Mouse (Mus musculus): ENCODE measurements at regions not wholly inside any gene's neighbourhood (a gene's known extent, or its start where the extent isn't known, plus 50 kb on each side); places are given as distances from the start of the nearest gene placed in this dataset.
A peak's percentile ranks its signal among the peaks of the same experiment; 100 is the strongest.

DNA sequence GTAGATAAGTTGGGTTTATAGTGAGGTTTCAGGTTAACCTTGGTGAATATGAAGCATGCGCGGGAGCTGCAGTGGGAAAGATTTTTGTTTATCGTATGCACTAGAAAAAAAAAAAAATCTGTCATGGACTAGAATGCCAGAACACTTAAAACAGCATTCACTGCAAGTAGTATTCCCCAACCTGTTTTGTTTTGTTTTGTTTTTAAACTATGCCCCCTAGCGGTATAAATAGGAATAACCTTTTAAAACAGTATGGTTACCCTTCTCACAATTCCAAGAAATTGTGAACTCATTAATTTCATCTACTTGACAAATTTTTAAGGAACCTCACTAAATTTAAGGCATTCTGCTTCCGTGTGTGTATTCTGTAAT is 1103.2 kb upstream of the 2610301B20Rik start:
- ATAC-seq (ENCODE audit: low FRiP score, low TSS enrichment): peak; percentile 51
- 2% methylated on average over 5 of the region's 5 CpGs for WGBS

DNA sequence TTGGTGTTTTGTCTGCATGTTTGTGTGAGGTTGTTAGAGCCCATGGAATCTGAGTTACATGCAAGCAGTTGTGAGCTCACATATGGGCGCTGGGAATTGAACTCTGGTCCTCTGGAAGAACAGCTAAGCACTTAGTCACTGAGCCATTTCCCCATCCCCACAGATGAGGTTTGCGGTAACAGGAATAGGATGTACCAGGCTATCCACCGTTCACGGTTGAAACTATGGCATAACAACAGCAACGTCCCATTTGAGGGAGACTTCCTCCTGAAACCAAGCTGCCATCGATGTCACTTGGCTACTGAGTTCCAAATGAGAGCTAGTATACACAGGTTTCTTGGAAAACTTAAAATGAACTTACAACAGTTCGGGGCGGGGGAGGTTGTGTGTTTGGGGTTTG is 1095.9 kb upstream of the 2610301B20Rik start:
- Histone ChIP-seq H3K4me3 (ENCODE audit: low read length) (no peak overlapping the region), H3K4me1 (ENCODE audit: control insufficient read depth, insufficient read depth, low read length) (no peaks in the 10 kb centered on the region), H3K27ac (ENCODE audit: low read depth, low read length) (no peak overlapping the region), H3K36me3 (ENCODE audit: control insufficient read depth, insufficient read depth, low read length) (no peaks in the 10 kb centered on the region), H3K4me2 (replicated peaks; ENCODE audit: low read depth, low read length) (no peak overlapping the region), H3K9me3 (ENCODE audit: control insufficient read depth, low read length) (no peaks in the 10 kb centered on the region), H3K9ac (ENCODE audit: low read depth, low read length) (no peak overlapping the region), H3K27me3 (ENCODE audit: control insufficient read depth, insufficient read depth, low read length) (no peaks in the 10 kb centered on the region)
- 94% methylated on average over 8 of the region's 8 CpGs for WGBS
- ATAC-seq (ENCODE audit: low FRiP score, low TSS enrichment): no peak

More for the DNA sequence above, 1103.2 kb upstream of the 2610301B20Rik start:
- Histone ChIP-seq H3K4me3 (ENCODE audit: low read length) (peak overlapping the region; percentile 62), H3K27ac (ENCODE audit: low read depth, low read length) (peak overlapping the region; percentile 80), H3K27me3 (ENCODE audit: control insufficient read depth, insufficient read depth, low read length) (no peaks in the 10 kb centered on the region), H3K4me2 (replicated peaks; ENCODE audit: low read depth, low read length) (peak overlapping the region; percentile 87), H3K36me3 (ENCODE audit: control insufficient read depth, insufficient read depth, low read length) (no peaks in the 10 kb centered on the region), H3K9ac (ENCODE audit: low read depth, low read length) (peak overlapping the region; percentile 73), H3K9me3 (ENCODE audit: control insufficient read depth, low read length) (no peaks in the 10 kb centered on the region), H3K4me1 (ENCODE audit: control insufficient read depth, insufficient read depth, low read length) (no peaks in the 10 kb centered on the region)

DNA sequence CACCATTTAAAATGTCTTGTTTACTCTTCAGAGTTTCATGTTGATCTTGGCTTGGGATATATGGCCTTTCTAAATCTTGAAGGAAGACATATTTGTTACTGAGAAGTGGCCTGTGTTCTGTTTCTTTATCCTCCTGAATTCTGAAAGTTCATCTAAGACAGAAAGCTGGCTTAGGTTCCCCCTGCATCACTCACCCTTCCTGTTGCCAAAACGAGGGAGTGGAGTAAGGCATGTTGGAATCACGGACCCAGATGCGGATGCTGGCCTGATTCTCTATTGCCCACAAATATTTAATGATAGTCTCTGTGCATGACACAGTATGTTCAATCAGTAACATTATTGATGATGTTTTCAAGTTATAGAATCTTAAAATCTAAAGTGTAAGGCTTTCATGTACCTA is 1094.7 kb upstream of the 2610301B20Rik start:
- 0 out of 2 replicates have a peak, but pooled peaks have one; percentile 55 for ATAC-seq (ENCODE audit: low FRiP score, low TSS enrichment)
- Histone ChIP-seq H3K27me3 (ENCODE audit: control insufficient read depth, insufficient read depth, low read length) (no peaks in the 10 kb centered on the region), H3K27ac (ENCODE audit: low read depth, low read length) (no peak overlapping the region), H3K4me1 (ENCODE audit: control insufficient read depth, insufficient read depth, low read length) (no peaks in the 10 kb centered on the region), H3K9ac (ENCODE audit: low read depth, low read length) (no peak overlapping the region), H3K4me3 (ENCODE audit: low read length) (no peak overlapping the region), H3K4me2 (replicated peaks; ENCODE audit: low read depth, low read length) (no peak overlapping the region), H3K36me3 (ENCODE audit: control insufficient read depth, insufficient read depth, low read length) (no peaks in the 10 kb centered on the region), H3K9me3 (ENCODE audit: control insufficient read depth, low read length) (no peaks in the 10 kb centered on the region)
- WGBS: 56% methylated on average over 3 of the region's 3 CpGs

DNA sequence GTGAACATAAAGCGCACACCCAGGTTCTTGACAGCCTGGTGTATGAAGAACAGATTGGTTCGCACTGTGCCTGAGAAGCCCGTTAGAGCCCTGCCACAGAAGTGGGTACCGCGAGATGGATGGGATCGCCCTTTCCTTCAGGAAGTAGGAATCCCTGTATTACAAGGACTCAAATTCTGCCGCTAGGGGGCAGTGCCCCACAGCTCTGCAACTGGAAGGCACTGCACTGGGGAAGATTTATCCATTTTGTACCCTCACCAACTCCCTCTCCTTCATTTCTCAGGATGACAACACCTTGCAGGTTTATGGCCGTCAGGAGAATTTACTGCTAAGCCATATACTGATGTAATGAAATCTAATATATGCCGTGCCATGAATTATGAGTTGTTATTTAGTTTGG is 1094.1 kb upstream of the 2610301B20Rik start:
- Histone ChIP-seq H3K4me2 (replicated peaks; ENCODE audit: low read depth, low read length) (no peak overlapping the region), H3K27me3 (ENCODE audit: control insufficient read depth, insufficient read depth, low read length) (no peaks in the 10 kb centered on the region), H3K4me3 (ENCODE audit: low read length) (no peak overlapping the region), H3K4me1 (ENCODE audit: control insufficient read depth, insufficient read depth, low read length) (no peaks in the 10 kb centered on the region), H3K27ac (ENCODE audit: low read depth, low read length) (no peak overlapping the region), H3K9me3 (ENCODE audit: control insufficient read depth, low read length) (no peaks in the 10 kb centered on the region), H3K36me3 (ENCODE audit: control insufficient read depth, insufficient read depth, low read length) (no peaks in the 10 kb centered on the region), H3K9ac (ENCODE audit: low read depth, low read length) (no peak overlapping the region)
- ATAC-seq (ENCODE audit: low FRiP score, low TSS enrichment): peak; percentile 81
- WGBS: 44% methylated on average over 9 of the region's 9 CpGs

DNA sequence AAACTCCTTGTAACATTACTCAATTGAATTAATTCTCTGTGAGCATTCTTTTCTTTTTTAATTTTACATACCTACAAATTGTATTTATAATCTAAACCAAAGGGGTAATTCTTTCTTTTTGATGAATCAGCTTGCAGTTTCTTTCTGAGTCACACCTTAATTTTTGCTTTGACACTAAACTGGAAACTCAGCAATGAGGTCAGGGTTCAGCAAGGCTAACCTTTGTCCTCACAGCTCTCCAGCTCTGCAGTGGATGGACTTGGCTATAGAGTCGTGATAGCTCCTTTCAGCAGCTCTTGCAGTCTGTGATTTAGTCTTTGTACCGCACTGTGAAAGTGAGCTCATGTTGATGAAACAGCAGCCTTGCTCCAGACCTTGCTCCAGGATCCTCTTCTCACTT is 1093.0 kb upstream of the 2610301B20Rik start:
- ATAC-seq (ENCODE audit: low FRiP score, low TSS enrichment): no peak
- H3K4me1 ChIP-seq (ENCODE audit: control insufficient read depth, insufficient read depth, low read length): no peaks in the 10 kb centered on the region
- no peaks in the 10 kb centered on the region for H3K9me3 ChIP-seq (ENCODE audit: control insufficient read depth, low read length)
- WGBS: 36% methylated on average over 2 of the region's 2 CpGs
- H3K4me2 ChIP-seq (replicated peaks; ENCODE audit: low read depth, low read length): no peak overlapping the region
- H3K27ac ChIP-seq (ENCODE audit: low read depth, low read length): no peak overlapping the region
- H3K27me3 ChIP-seq (ENCODE audit: control insufficient read depth, insufficient read depth, low read length): no peaks in the 10 kb centered on the region
- no peak overlapping the region for H3K4me3 ChIP-seq (ENCODE audit: low read length)
- no peaks in the 10 kb centered on the region for H3K36me3 ChIP-seq (ENCODE audit: control insufficient read depth, insufficient read depth, low read length)
- H3K9ac ChIP-seq (ENCODE audit: low read depth, low read length): no peak overlapping the region

DNA sequence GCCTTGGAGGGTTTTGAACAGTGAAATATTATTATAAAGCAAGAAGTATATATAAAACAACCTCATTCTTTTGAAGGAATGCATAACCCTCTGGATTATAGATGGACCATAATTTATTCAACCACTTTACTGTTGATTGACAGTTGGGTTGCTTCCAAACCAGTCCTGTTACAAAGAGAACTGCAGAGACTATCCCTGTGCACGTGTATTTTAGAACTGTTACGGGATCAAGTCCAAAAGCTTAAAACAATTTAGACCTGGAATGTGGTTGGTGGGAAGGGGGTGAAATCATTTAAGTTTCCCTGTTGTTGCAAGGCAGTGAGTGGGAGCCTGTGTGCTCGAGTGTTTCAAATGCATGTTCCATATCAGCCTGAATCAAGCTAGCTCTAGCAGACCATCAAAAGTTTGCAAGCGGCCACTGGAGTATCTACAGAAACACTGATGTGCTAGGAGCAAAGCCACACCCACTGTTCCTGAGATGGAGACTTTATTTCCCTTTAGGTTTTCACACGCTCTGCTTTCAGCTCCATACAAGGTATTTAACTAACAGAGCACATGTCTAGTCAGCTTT is 1086.4 kb upstream of the 2610301B20Rik start:
- Histone ChIP-seq H3K4me3 (ENCODE audit: low read length) (no peak overlapping the region), H3K27ac (ENCODE audit: low read depth, low read length) (no peak overlapping the region), H3K27me3 (ENCODE audit: control insufficient read depth, insufficient read depth, low read length) (no peaks in the 10 kb centered on the region), H3K4me2 (replicated peaks; ENCODE audit: low read depth, low read length) (no peak overlapping the region), H3K9ac (ENCODE audit: low read depth, low read length) (no peak overlapping the region), H3K36me3 (ENCODE audit: control insufficient read depth, insufficient read depth, low read length) (no peaks in the 10 kb centered on the region), H3K9me3 (ENCODE audit: control insufficient read depth, low read length) (no peaks in the 10 kb centered on the region), H3K4me1 (ENCODE audit: control insufficient read depth, insufficient read depth, low read length) (no peaks in the 10 kb centered on the region)
- 66% methylated on average over 5 of the region's 5 CpGs for WGBS
- ATAC-seq (ENCODE audit: low FRiP score, low TSS enrichment): no peak

DNA sequence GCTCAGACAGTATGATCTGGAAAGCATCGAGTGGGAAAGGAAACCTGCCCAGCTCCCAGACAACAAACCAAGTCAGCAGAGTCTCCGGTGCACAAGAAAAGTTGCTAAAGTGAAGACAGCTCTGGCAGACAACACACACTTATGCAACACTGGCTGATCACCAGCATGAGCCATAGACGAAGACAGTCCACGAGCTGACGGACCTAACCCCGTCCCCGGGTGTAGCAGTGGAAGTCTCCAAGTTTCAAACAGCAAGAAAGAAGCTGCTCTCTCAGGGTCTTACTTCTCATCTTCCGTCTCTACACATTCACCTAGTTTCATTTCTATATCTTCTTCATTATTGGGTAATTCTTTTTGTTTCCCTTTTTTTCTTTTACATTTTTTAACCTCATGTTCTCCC is 1083.8 kb upstream of the 2610301B20Rik start:
- H3K9ac ChIP-seq (ENCODE audit: low read depth, low read length): no peak overlapping the region
- ATAC-seq (ENCODE audit: low FRiP score, low TSS enrichment): no peak
- H3K27ac ChIP-seq (ENCODE audit: low read depth, low read length): no peak overlapping the region
- no peak overlapping the region for H3K4me3 ChIP-seq (ENCODE audit: low read length)
- no peak overlapping the region for H3K4me2 ChIP-seq (replicated peaks; ENCODE audit: low read depth, low read length)
- no peaks in the 10 kb centered on the region for H3K27me3 ChIP-seq (ENCODE audit: control insufficient read depth, insufficient read depth, low read length)
- H3K36me3 ChIP-seq (ENCODE audit: control insufficient read depth, insufficient read depth, low read length): no peaks in the 10 kb centered on the region
- WGBS: 86% methylated on average over 8 of the region's 8 CpGs
- H3K4me1 ChIP-seq (ENCODE audit: control insufficient read depth, insufficient read depth, low read length): no peaks in the 10 kb centered on the region
- H3K9me3 ChIP-seq (ENCODE audit: control insufficient read depth, low read length): no peaks in the 10 kb centered on the region

All from kidney, embryonic 14.5 days (tissue).